Mouse (Mus musculus) midbrain, embryonic 11.5 days (tissue): Measurements from ENCODE around the gene Bpifb2. TPM values are rescaled to one million over a fixed set of nuclear protein-coding genes. Genes with fewer than 3 reads are reported as not detected.

Source experiments
- ATAC-seq: fragments of 200-750 bp; cut with Nextera tagmentation; 2 replicates; pipeline ENCODE4 v1.8.0; 2017; ENCODE audit warnings: moderate TSS enrichment, moderate library complexity; ENCODE audit not compliant: low FRiP score
- DNase-seq: peaks from one replicate; pipeline ENCODE4 v3.0.0; 2015; ENCODE audit warnings: low spot score; ENCODE audit errors: missing footprints
- H3K27ac ChIP-seq: fragments of 300-500 bp; sonication (generic); 2 replicates; pipeline ENCODE4 v1.5.1; 2014; ENCODE audit warnings: low read depth, low read length
- H3K27me3 ChIP-seq: fragments of 300-500 bp; sonication (generic); 2 replicates; pipeline ENCODE4 v1.6.1; 2014; ENCODE audit warnings: mild to moderate bottlenecking, low read length, moderate library complexity, mixed read lengths; ENCODE audit not compliant: control insufficient read depth, insufficient read depth
- H3K36me3 ChIP-seq: fragments of 300-500 bp; sonication (generic); 2 replicates; pipeline ENCODE4 v1.6.1; 2014; ENCODE audit warnings: mild to moderate bottlenecking, low read length, moderate library complexity, mixed read lengths; ENCODE audit not compliant: control insufficient read depth, insufficient read depth
- H3K4me1 ChIP-seq: fragments of 300-500 bp; sonication (generic); 2 replicates; pipeline ENCODE4 v1.6.1; 2014; ENCODE audit warnings: low read length; ENCODE audit not compliant: control insufficient read depth, insufficient read depth
- H3K4me2 ChIP-seq: fragments of 300-500 bp; sonication (generic); 2 replicates; pipeline ENCODE4 v1.6.1; 2014; ENCODE audit warnings: mild to moderate bottlenecking, moderate library complexity
- H3K4me3 ChIP-seq: fragments of 300-500 bp; sonication (generic); 2 replicates; pipeline ENCODE4 v1.5.1; 2014; ENCODE audit warnings: low read depth, low read length
- H3K9ac ChIP-seq: fragments of 300-500 bp; sonication (generic); 2 replicates; pipeline ENCODE4 v1.6.1; 2014; ENCODE audit warnings: low read length
- H3K9me3 ChIP-seq: fragments of 300-500 bp; sonication (generic); 2 replicates; pipeline ENCODE4 v1.6.1; 2016; ENCODE audit warnings: low read length; ENCODE audit not compliant: control insufficient read depth
- WGBS: fragments of 180-500 bp; shearing (Covaris S2); extraction: QIAGEN DNeasy Blood & Tissue Kit; methylation state at CpG from one replicate; pipeline ENCODE4 v1.1.7; 2014; 5-methylcytosine and 5-hydroxymethylcytosine counted together
- polyA plus RNA-seq: library from polyadenylated mRNA; unstranded; fragments of >200 nt; fragmentation: Nextera tagmentation; extraction: Ambion mirVana; gene quantifications from 2 replicates; pipeline ENCODE4 v1.2.1, GENCODE M21; 2014

Gene Bpifb2
- polyA plus RNA-seq, 1 experiment from 2014 or later: not detected

GRCm38 (mm10) chr2:153853544-153853943 lies 21.3 kb upstream of the Bpifb2 start:
- Histone ChIP-seq H3K27me3 (no peaks in the 10 kb centered on the region), H3K27ac (no peak overlapping the region), H3K4me2 (no peak overlapping the region), H3K4me1 (no peaks in the 10 kb centered on the region; the same call in 1 of the 2 replicates), H3K9me3 (no peaks in the 10 kb centered on the region), H3K36me3 (no peaks in the 10 kb centered on the region), H3K9ac (no peak overlapping the region), H3K4me3 (no peak overlapping the region)
- 0% methylated on average over 5 of the region's 5 CpGs for WGBS
- DNase-seq: no peak
- peak; percentile 62; the same call in 1 of the 2 replicates for ATAC-seq

- no peaks in the 10 kb centered on the region for H3K36me3 ChIP-seq
- no peak overlapping the region for H3K4me2 ChIP-seq
- no peaks in the 10 kb centered on the region for H3K4me1 ChIP-seq
- H3K9me3 ChIP-seq: no peaks in the 10 kb centered on the region
- ATAC-seq (no peak), DNase-seq (no peak)
- H3K27ac ChIP-seq: no peak overlapping the region
- no peak overlapping the region for H3K4me3 ChIP-seq
- H3K9ac ChIP-seq: no peak overlapping the region
- no peaks in the 10 kb centered on the region for H3K27me3 ChIP-seq
- 77% methylated on average over 2 of the region's 2 CpGs for WGBS
These were observed 15.3 kb upstream of the Bpifb2 start for GRCm38 (mm10) chr2:153859581-153859980.

- Histone ChIP-seq H3K4me1 (no peaks in the 10 kb centered on the region), H3K4me3 (no peak overlapping the region), H3K9me3 (no peaks in the 10 kb centered on the region), H3K27ac (no peak overlapping the region), H3K4me2 (no peak overlapping the region), H3K36me3 (no peaks in the 10 kb centered on the region), H3K9ac (no peak overlapping the region), H3K27me3 (no peaks in the 10 kb centered on the region)
- ATAC-seq: no peak
- WGBS: 94% methylated on average over 11 of the region's 11 CpGs
- no peak for DNase-seq
These were observed 14.5 kb upstream of the Bpifb2 start for GRCm38 (mm10) chr2:153860315-153860714.

GRCm38 (mm10) chr2:153860715-153861114 lies 14.1 kb upstream of the Bpifb2 start:
- no peak for ATAC-seq
- no peak overlapping the region for H3K27ac ChIP-seq
- no peaks in the 10 kb centered on the region for H3K9me3 ChIP-seq
- no peak for DNase-seq
- H3K27me3 ChIP-seq: no peaks in the 10 kb centered on the region
- H3K36me3 ChIP-seq: no peaks in the 10 kb centered on the region
- no peak overlapping the region for H3K4me3 ChIP-seq
- no peak overlapping the region for H3K9ac ChIP-seq
- WGBS: 79% methylated on average over 3 of the region's 3 CpGs
- no peaks in the 10 kb centered on the region for H3K4me1 ChIP-seq
- no peak overlapping the region for H3K4me2 ChIP-seq

GRCm38 (mm10) chr2:153861960-153862359 lies 12.9 kb upstream of the Bpifb2 start:
- WGBS: 67% methylated on average over 3 of the region's 3 CpGs
- Histone ChIP-seq H3K36me3 (no peaks in the 10 kb centered on the region), H3K4me2 (no peak overlapping the region), H3K9me3 (no peaks in the 10 kb centered on the region), H3K27ac (no peak overlapping the region), H3K4me3 (no peak overlapping the region), H3K9ac (no peak overlapping the region), H3K27me3 (no peaks in the 10 kb centered on the region), H3K4me1 (no peaks in the 10 kb centered on the region)
- ATAC-seq (no peak), DNase-seq (no peak)

GRCm38 (mm10) chr2:153870984-153871383 lies 3.9 kb upstream of the Bpifb2 start, which contains the start of gene Sun5:
Gene Sun5, minus strand, starts transcription at chr2:153871084.
- Histone ChIP-seq H3K4me2 (no peak within 1 kb of the TSS), H3K9ac (no peak within 1 kb of the TSS), H3K4me1 (no peaks in the 10 kb centered on the region), H3K27ac (no peak within 1 kb of the TSS), H3K27me3 (no peaks in the 10 kb centered on the region), H3K4me3 (no peak within 1 kb of the TSS), H3K9me3 (no peaks in the 10 kb centered on the region), H3K36me3 (no peaks in the 10 kb centered on the region)
- ATAC-seq: no peak
- DNase-seq: no peak
- WGBS: 86% methylated on average over 4 of the region's 4 CpGs

- ATAC-seq (no peak), DNase-seq (no peak)
- Histone ChIP-seq H3K4me2 (no peak overlapping the region), H3K4me1 (no peaks in the 10 kb centered on the region), H3K27me3 (no peaks in the 10 kb centered on the region), H3K9me3 (no peaks in the 10 kb centered on the region), H3K27ac (no peak overlapping the region), H3K4me3 (no peak overlapping the region), H3K36me3 (no peaks in the 10 kb centered on the region), H3K9ac (no peak overlapping the region)
- 84% methylated on average over 5 of the region's 5 CpGs for WGBS
These were observed 24.3 kb downstream of the Bpifb2 start for GRCm38 (mm10) chr2:153899111-153899510.

- WGBS: 78% methylated on average over 4 of the region's 4 CpGs
- ATAC-seq: no peak
These were observed 25.2 kb downstream of the Bpifb2 start, which contains the start of gene Bpifb6 for GRCm38 (mm10) chr2:153900088-153900487. Gene Bpifb6, plus strand, starts transcription at chr2:153900388.

GRCm38 (mm10) chr2:153902726-153903125 lies 27.9 kb downstream of the Bpifb2 start:
- Histone ChIP-seq H3K27me3 (no peaks in the 10 kb centered on the region), H3K4me1 (no peaks in the 10 kb centered on the region), H3K9ac (no peak overlapping the region), H3K27ac (no peak overlapping the region), H3K36me3 (no peaks in the 10 kb centered on the region), H3K4me3 (no peak overlapping the region), H3K9me3 (no peaks in the 10 kb centered on the region), H3K4me2 (no peak overlapping the region)
- WGBS: 77% methylated on average over 6 of the region's 6 CpGs
- DNase-seq (no peak), ATAC-seq (no peak)

More at GRCm38 (mm10) chr2:153900088-153900487, 25.2 kb downstream of the Bpifb2 start, which contains the start of gene Bpifb6:
- Histone ChIP-seq H3K9me3 (no peaks in the 10 kb centered on the region), H3K27me3 (no peaks in the 10 kb centered on the region), H3K4me3 (no peak within 1 kb of the TSS), H3K9ac (no peak within 1 kb of the TSS), H3K4me2 (no peak within 1 kb of the TSS), H3K4me1 (no peaks in the 10 kb centered on the region), H3K27ac (no peak within 1 kb of the TSS), H3K36me3 (no peaks in the 10 kb centered on the region)
- no peak for DNase-seq
